Mouse (Mus musculus): ENCODE measurements around the gene Lrrc15. TPM values are rescaled to one million over a fixed set of nuclear protein-coding genes. Genes with fewer than 3 reads are reported as not detected.

The Lrrc15 gene
- polyA plus RNA-seq, 1 experiment from 2014 or later = 0.02 TPM

DNA sequence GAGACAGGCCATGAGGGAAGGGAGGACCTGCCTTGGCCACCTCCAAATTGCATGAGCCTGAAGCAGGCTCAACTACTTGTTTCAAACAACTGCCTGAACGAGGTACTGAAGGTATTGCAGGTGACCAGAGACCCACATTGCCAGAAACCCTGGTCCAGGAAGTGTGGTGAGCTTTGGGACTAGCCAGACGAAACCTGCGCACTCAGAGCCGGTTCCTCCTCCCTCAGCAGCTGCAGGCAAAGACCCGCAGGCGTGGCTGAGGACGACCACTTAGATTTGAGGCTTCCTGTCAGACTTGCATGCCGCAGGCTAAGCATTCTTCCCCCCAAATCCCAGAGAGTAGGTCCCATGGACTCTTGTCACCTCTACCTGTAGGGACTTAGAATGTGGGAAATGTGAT, 49.0 kb downstream of the Lrrc15 start:
- no peak overlapping the region for H3K9ac ChIP-seq
- no peaks in the 10 kb centered on the region for H3K9me3 ChIP-seq (replicated peaks)
- H3K4me2 ChIP-seq = no peak overlapping the region
- ATAC-seq = no peak
- H3K4me1 ChIP-seq = peaks cover 13% of the 10 kb centered on the region
- H3K4me3 ChIP-seq = no peak overlapping the region
- WGBS (ENCODE audit: insufficient replicate concordance) = 20% methylated on average over 8 of the region's 8 CpGs
- H3K27ac ChIP-seq = no peak overlapping the region
- H3K27me3 ChIP-seq (replicated peaks) = peaks cover 66% of the 10 kb centered on the region
- no peaks in the 10 kb centered on the region for H3K36me3 ChIP-seq

DNA sequence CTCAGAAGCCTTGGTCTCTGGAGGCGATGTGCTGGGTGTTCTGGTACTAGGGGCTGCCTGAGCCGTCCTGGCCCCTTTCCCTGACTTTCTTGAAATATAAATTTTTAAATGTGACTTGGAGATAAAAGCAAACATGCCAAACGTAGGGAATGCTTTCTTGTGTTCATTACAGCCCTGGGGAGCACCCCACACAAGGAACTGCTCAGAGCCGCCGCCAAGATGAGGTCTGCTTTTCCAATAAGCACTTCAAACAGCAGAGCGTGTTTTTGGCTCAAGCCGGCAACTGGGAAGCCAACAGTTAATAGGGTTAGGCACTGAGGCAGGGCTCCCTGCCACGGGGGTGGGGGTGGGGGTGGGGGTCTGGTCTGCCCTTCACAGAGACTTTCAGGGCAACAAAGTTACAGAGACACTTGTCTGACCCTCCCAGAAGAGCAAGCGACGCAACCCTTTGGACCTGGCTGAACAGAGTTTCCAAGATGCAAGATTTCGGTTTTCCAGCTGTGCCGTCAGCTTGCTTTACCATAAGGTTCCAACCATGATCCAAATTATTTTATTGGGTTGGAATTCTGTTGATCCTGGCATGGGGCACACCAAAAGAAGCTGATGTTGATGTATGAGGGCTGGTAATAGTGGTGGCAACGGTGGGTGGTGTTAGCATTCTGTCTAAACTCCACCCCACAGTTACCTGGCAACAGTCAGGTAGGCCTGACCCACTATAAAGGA, 51.0 kb downstream of the Lrrc15 start:
- Histone ChIP-seq H3K27me3 (replicated peaks) (peaks cover 50% of the 10 kb centered on the region), H3K4me2 (no peak overlapping the region), H3K4me1 (peaks cover 22% of the 10 kb centered on the region), H3K9me3 (replicated peaks) (no peaks in the 10 kb centered on the region), H3K36me3 (no peaks in the 10 kb centered on the region), H3K27ac (no peak overlapping the region), H3K9ac (no peak overlapping the region), H3K4me3 (no peak overlapping the region)
- 47% methylated on average over 13 of the region's 13 CpGs for WGBS (ENCODE audit: insufficient replicate concordance)
- no peak for ATAC-seq

DNA sequence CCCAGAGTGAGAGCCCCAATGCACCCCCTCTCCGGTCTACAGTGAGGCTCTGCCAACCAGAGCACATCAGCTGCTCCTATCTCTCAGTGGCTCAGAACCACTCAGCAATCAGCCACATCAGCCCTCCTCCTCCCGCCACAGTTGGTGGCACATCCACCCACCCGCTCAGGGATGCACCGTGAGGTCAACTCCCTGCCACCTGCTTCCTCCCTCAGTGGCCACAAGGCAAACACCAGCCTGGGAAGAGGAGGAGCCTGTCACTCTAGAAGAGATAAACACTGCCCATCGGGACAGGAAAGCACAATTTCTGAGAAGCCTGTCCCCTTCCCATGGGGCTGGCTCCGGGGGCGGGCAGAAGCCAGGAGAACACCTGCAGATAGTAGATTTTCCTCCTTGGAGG, 55.7 kb downstream of the Lrrc15 start:
- Histone ChIP-seq H3K4me1 (peaks cover 10% of the 10 kb centered on the region; the same call in 1 of the 2 replicates), H3K9me3 (replicated peaks) (no peaks in the 10 kb centered on the region), H3K9ac (no peak overlapping the region), H3K36me3 (no peaks in the 10 kb centered on the region), H3K27ac (no peak overlapping the region), H3K4me2 (no peak overlapping the region), H3K27me3 (replicated peaks) (peaks cover 10% of the 10 kb centered on the region; the same call in 1 of the 2 replicates), H3K4me3 (no peak overlapping the region)
- peak; percentile 24; the same call in 1 of the 2 replicates for ATAC-seq
- WGBS (ENCODE audit: insufficient replicate concordance) = 3% methylated on average over 7 of the region's 7 CpGs

DNA sequence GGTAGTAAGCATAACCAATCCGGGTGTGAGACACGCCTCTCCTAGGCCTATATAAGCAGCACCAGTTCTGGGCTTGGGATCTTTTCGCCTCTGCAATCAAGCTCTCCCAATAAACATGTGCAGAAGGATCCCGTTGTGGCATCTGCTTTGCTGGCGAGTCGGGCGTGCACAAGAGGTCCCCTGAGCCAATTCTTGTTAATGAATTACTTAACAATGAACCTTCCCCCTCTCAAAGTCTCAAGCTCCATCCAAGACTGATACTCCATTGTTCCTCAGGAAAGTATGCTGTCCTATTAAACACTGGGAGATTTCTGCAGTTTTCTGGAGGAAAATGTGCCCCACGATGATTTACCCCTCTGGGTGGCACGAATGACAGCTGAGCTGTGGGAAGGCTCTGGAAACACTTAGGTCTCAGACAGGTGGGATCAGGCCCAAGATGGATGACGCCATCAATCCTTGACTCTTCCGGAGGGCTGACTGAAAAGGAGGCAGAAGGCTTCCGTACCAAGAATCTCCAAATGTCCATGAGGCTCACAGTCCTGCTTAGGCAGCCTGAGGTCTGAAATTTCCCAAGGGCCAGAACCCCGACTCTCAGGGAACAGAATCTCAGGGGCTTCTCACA, 61.8 kb downstream of the Lrrc15 start:
- Histone ChIP-seq H3K9me3 (replicated peaks) (no peaks in the 10 kb centered on the region), H3K4me2 (no peak overlapping the region), H3K36me3 (no peaks in the 10 kb centered on the region), H3K27ac (no peak overlapping the region), H3K4me3 (no peak overlapping the region), H3K27me3 (replicated peaks) (no peaks in the 10 kb centered on the region; the same call in 1 of the 2 replicates), H3K4me1 (no peaks in the 10 kb centered on the region), H3K9ac (no peak overlapping the region)
- ATAC-seq = no peak
- WGBS (ENCODE audit: insufficient replicate concordance) = 73% methylated on average over 13 of the region's 13 CpGs

Other genes with a start within 250 kb of the Lrrc15 start
- gene Hes1, start 218.9 kb downstream of the Lrrc15 start, polyA plus RNA-seq (2016; fragmentation: Nextera tagmentation; extraction: Ambion mirVana) = 12.5 and 12.7 TPM in 2 replicates
- 1.5 and 1.6 TPM in 2 replicates for gene Cpn2, start 15.8 kb downstream of the Lrrc15 start, polyA plus RNA-seq (2016; fragmentation: Nextera tagmentation; extraction: Ambion mirVana)
- gene Gp5, start 27.5 kb upstream of the Lrrc15 start, polyA plus RNA-seq (2016; fragmentation: Nextera tagmentation; extraction: Ambion mirVana) = 31.3 and 32.1 TPM in 2 replicates
- gene Atp13a3, start 122.7 kb upstream of the Lrrc15 start, polyA plus RNA-seq (2016; fragmentation: Nextera tagmentation; extraction: Ambion mirVana) = 17.7 and 18.5 TPM in 2 replicates

Measured in liver, embryonic 12.5 days (tissue).